Mouse (Mus musculus): ENCODE data around the gene Cavin1. TPM values are rescaled to one million over a fixed set of nuclear protein-coding genes. Genes with fewer than 3 reads are reported as not detected.

The Cavin1 gene
- total RNA-seq, 2 experiments from 2014 or later: 22.7 to 24.9 TPM

- no peak for DNase-seq (ENCODE audit: low spot score in 2 of 2)
Observed at GRCm38 (mm10) chr11:100916432-100916971, 54.2 kb downstream of the Cavin1 start.

GRCm38 (mm10) chr11:100915063-100915462, 55.6 kb downstream of the Cavin1 start:
- DNase-seq (ENCODE audit: low spot score in 2 of 2): no peak

- DNase-seq (ENCODE audit: low spot score in 2 of 2): no peak
Observed at GRCm38 (mm10) chr11:100914415-100914814, 56.3 kb downstream of the Cavin1 start.

- no peak for DNase-seq (ENCODE audit: low spot score in 2 of 2)
Observed at GRCm38 (mm10) chr11:100912401-100913155, 58.1 kb downstream of the Cavin1 start.

- no peak for DNase-seq (ENCODE audit: low spot score in 2 of 2)
Observed at GRCm38 (mm10) chr11:100908567-100908966, 62.1 kb downstream of the Cavin1 start.

- DNase-seq (ENCODE audit: low spot score in 2 of 2): no peak
Observed at GRCm38 (mm10) chr11:100908112-100908511, 62.6 kb downstream of the Cavin1 start.

- no peak for DNase-seq (ENCODE audit: low spot score in 2 of 2)
Observed at GRCm38 (mm10) chr11:100906885-100907284, 63.8 kb downstream of the Cavin1 start.

Other genes starting within 250 kb of the Cavin1 start
- gene Rab5c, start 232.7 kb downstream of the Cavin1 start, total RNA-seq (2021): 100 to 1,000 TPM; 152 to 162 TPM
- 10 to 100 TPM; 12.9 to 15.9 TPM for gene Kcnh4, start 210.9 kb downstream of the Cavin1 start, total RNA-seq (2021)
- not detected for gene Hcrt, start 208.0 kb downstream of the Cavin1 start, total RNA-seq (2021)
- gene Ghdc, start 199.9 kb downstream of the Cavin1 start, total RNA-seq (2021): 1 to 10 TPM; 7.0 to 8.6 TPM
- 10 to 100 TPM; 26.8 to 28.0 TPM for gene Stat5b, start 120.2 kb downstream of the Cavin1 start, total RNA-seq (2021)
- 1 to 10 TPM; 1.8 to 2.5 TPM for gene Stat5a, start 111.5 kb downstream of the Cavin1 start, total RNA-seq (2021)
- gene Stat3, start 31.3 kb downstream of the Cavin1 start, total RNA-seq (2021): 10 to 100 TPM; 38.8 to 46.7 TPM
- 100 to 1,000 TPM; 423 to 445 TPM for gene Atp6v0a1, start 38.6 kb upstream of the Cavin1 start, total RNA-seq (2021)
- 1 to 10 TPM; 7.0 to 7.9 TPM for gene Naglu, start 99.1 kb upstream of the Cavin1 start, total RNA-seq (2021)
- gene Hsd17b1, start 107.5 kb upstream of the Cavin1 start, total RNA-seq (2021): under 1 TPM; 0.59 to 0.91 TPM
- 10 to 100 TPM; 22.5 to 24.6 TPM for gene Coasy, start 111.7 kb upstream of the Cavin1 start, total RNA-seq (2021)
- 10 to 100 TPM; 39.5 to 46.6 TPM for gene Mlx, start 116.4 kb upstream of the Cavin1 start, total RNA-seq (2021)
- gene Psmc3ip, start 124.5 kb upstream of the Cavin1 start, total RNA-seq (2021): 1 to 10 TPM; 3.0 to 3.6 TPM
- 10 to 100 TPM; 53.9 to 57.8 TPM for gene Retreg3, start 149.0 kb upstream of the Cavin1 start, total RNA-seq (2021)
- 10 to 100 TPM; 44.5 to 53.3 TPM for gene Tubg1, start 149.1 kb upstream of the Cavin1 start, total RNA-seq (2021)
- 10 to 100 TPM; 48.6 to 54.5 TPM for gene Tubg2, start 185.0 kb upstream of the Cavin1 start, total RNA-seq (2021)
- 100 to 1,000 TPM; 158 to 160 TPM for gene Cntnap1, start 199.6 kb upstream of the Cavin1 start, total RNA-seq (2021)
- gene Plekhh3, start 200.5 kb upstream of the Cavin1 start, total RNA-seq (2021): 10 to 100 TPM; 14.2 to 16.7 TPM
- under 1 TPM in 1 of 2 experiments, not detected in 1; 0.28 TPM for gene Ccr10, start 204.6 kb upstream of the Cavin1 start, total RNA-seq (2021)

Data from left cerebral cortex, adult 18-20 months (tissue).